Mouse (Mus musculus): ENCODE measurements around the gene Sdk1. TPM values are rescaled to one million over a fixed set of nuclear protein-coding genes. Genes with fewer than 3 reads are reported as not detected.

The Sdk1 gene
- polyA plus RNA-seq, 1 experiment from 2014 or later = 2.0 TPM

DNA sequence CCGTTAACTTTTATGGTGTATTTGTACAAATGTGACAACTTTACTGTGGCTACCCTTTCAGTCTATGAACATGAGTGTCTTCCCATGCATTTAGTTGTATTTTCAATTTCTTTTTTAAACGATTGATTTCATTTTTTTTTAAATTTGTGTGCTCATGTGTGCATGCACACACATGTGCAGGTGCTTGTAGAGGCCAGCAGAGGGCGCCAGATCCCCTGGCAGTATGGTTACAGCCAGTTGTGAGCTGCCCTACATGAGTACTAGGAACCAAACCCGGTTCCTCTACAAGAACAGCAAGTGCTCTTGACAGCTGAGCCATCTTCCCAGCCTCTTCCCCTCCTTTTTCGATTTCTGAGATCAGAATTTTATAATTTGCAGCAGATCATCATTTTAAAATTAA is 322.9 kb downstream of the Sdk1 start:
- WGBS = 78% methylated on average over 5 of the region's 5 CpGs
- no peak for ATAC-seq (ENCODE audit: insufficient number of reproducible peaks, insufficient read depth, low FRiP score, low TSS enrichment, low read depth)
- Histone ChIP-seq H3K4me1 (replicated peaks) (peaks cover 11% of the 10 kb centered on the region), H3K36me3 (no peaks in the 10 kb centered on the region), H3K27me3 (no peaks in the 10 kb centered on the region), H3K4me3 (replicated peaks) (no peak overlapping the region), H3K27ac (no peak overlapping the region), H3K9ac (replicated peaks) (no peak overlapping the region), H3K9me3 (peaks cover 3% of the 10 kb centered on the region; the same call in 1 of the 2 replicates), H3K4me2 (no peak overlapping the region)

DNA sequence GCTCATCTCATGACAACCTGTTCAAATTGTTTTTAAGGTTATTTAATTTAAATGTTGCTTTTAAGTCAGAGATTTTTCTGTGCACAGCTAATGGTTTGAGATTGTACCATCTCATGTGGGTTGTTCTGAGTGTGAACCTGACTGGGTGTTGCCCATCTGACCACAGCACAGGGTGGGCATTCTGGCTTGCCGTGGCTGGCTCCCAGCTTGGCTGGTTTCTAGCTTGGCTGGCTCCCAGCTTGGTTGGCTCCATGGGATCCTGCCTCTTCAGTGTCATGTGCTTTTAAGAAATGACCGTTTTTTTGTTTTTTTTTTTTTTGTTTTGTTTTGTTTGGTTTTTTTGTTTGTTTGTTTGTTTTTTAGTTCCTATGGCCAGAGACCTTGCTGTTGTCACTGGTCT is 326.8 kb downstream of the Sdk1 start:
- Histone ChIP-seq H3K27ac (no peak overlapping the region), H3K36me3 (no peaks in the 10 kb centered on the region), H3K27me3 (no peaks in the 10 kb centered on the region), H3K4me1 (replicated peaks) (no peaks in the 10 kb centered on the region; the same call in 1 of the 2 replicates), H3K9me3 (peaks cover 3% of the 10 kb centered on the region; the same call in 1 of the 2 replicates), H3K9ac (replicated peaks) (no peak overlapping the region), H3K4me3 (replicated peaks) (no peak overlapping the region), H3K4me2 (no peak overlapping the region)
- 88% methylated on average over 2 of the region's 2 CpGs for WGBS
- no peak for ATAC-seq (ENCODE audit: insufficient number of reproducible peaks, insufficient read depth, low FRiP score, low TSS enrichment, low read depth)

DNA sequence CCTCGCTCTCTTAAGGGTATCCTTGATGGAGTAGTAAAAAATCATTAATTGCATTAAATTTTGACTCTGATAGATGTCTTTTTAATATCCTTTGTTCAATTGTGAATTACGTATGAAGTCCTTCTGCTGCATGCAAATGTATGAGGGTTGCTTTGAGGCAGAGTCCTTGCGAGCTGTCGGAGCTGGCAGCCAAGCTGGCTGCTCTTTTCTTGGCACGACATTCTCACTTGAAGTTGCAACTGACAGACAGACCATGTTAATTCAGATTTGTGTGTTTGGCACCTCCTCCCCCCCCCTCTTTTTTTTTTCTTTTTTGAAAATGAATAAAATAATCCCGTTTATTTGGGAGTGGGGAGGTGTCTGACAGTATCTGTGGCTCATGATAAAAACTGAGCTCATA is 329.2 kb downstream of the Sdk1 start:
- H3K27ac ChIP-seq = no peak overlapping the region
- no peak for ATAC-seq (ENCODE audit: insufficient number of reproducible peaks, insufficient read depth, low FRiP score, low TSS enrichment, low read depth)
- H3K4me2 ChIP-seq = no peak overlapping the region
- no peak overlapping the region for H3K9ac ChIP-seq (replicated peaks)
- H3K9me3 ChIP-seq = no peaks in the 10 kb centered on the region
- H3K36me3 ChIP-seq = no peaks in the 10 kb centered on the region
- no peaks in the 10 kb centered on the region for H3K27me3 ChIP-seq
- WGBS = 87% methylated on average over 6 of the region's 6 CpGs
- no peak overlapping the region for H3K4me3 ChIP-seq (replicated peaks)
- H3K4me1 ChIP-seq (replicated peaks) = no peaks in the 10 kb centered on the region; the same call in 1 of the 2 replicates

DNA sequence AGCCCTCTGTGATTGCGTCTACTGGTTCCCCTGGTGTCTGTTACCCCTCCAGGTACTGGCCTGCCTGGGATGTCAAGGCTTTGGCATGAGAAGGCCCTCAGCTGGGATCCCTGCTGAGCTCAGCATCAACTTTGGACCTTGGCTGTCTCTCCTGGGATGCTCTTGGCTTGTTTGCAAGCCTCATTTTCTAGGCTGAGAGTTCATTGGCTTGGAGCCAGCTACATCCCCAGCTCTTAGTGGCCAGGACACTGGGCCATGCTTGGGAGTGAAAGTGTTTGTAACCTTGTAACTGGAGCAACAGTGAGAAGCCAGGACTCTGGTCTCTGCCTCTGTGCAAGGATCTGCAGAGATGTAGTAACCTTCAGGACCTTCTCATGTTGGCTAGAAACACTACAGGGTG is 333.0 kb downstream of the Sdk1 start:
- Histone ChIP-seq H3K27me3 (no peaks in the 10 kb centered on the region), H3K4me3 (replicated peaks) (no peak overlapping the region), H3K9me3 (no peaks in the 10 kb centered on the region), H3K36me3 (no peaks in the 10 kb centered on the region), H3K9ac (replicated peaks) (no peak overlapping the region), H3K4me1 (replicated peaks) (no peaks in the 10 kb centered on the region; the same call in none of the 2 replicates), H3K4me2 (no peak overlapping the region), H3K27ac (no peak overlapping the region)
- no peak for ATAC-seq (ENCODE audit: insufficient number of reproducible peaks, insufficient read depth, low FRiP score, low TSS enrichment, low read depth)
- 94% methylated on average over 1 of the region's 1 CpGs for WGBS

DNA sequence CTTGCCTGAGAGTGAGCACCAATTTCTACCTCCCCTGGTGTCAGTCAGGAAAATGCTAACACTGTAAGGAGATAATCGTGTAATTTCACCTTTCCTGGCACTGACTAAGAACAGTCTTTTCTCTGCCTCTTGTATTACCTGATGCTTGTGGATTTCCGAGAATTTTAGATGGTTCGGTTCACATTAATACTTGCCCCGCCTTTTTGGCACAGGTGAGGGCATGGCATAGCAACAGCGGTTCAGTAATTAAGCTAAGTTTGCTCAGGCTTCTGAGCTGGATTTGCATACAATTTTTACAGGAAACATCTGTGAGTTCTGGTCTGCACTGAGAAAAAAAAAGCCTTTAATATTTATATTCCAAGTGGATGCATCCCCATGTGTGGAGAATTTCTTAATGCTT is 350.0 kb downstream of the Sdk1 start:
- no peak overlapping the region for H3K4me3 ChIP-seq (replicated peaks)
- H3K36me3 ChIP-seq = no peaks in the 10 kb centered on the region
- ATAC-seq (ENCODE audit: insufficient number of reproducible peaks, insufficient read depth, low FRiP score, low TSS enrichment, low read depth) = no peak
- H3K9ac ChIP-seq (replicated peaks) = no peak overlapping the region
- no peaks in the 10 kb centered on the region for H3K27me3 ChIP-seq
- 84% methylated on average over 5 of the region's 5 CpGs for WGBS
- H3K4me2 ChIP-seq = no peak overlapping the region
- H3K27ac ChIP-seq = no peak overlapping the region
- H3K9me3 ChIP-seq = no peaks in the 10 kb centered on the region
- H3K4me1 ChIP-seq (replicated peaks) = no peaks in the 10 kb centered on the region

DNA sequence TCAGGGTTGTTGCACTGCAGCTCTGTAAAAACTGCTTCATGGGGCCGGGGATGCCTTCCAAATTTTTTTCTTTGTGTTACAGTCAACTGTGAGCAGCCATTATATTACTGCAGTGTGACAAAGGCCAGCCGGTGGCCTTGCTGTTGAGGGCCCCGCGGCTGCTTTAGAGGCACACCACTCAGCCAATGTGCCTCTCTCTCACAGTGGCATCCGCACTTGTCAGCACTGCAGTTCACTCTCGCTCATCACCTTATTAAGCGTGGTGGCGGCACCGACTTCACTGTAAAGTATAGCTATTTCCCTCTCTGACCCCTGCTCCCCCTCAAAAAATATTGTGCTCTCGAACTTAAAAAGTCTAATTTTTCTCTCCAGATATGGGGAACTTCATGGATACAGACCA is 371.4 kb downstream of the Sdk1 start:
- Histone ChIP-seq H3K4me2 (no peak overlapping the region), H3K4me3 (replicated peaks) (no peak overlapping the region), H3K27ac (no peak overlapping the region), H3K9me3 (no peaks in the 10 kb centered on the region), H3K36me3 (no peaks in the 10 kb centered on the region), H3K9ac (replicated peaks) (no peak overlapping the region), H3K27me3 (peaks cover 17% of the 10 kb centered on the region), H3K4me1 (replicated peaks) (peaks cover 21% of the 10 kb centered on the region)
- WGBS = 60% methylated on average over 10 of the region's 10 CpGs
- ATAC-seq (ENCODE audit: insufficient number of reproducible peaks, insufficient read depth, low FRiP score, low TSS enrichment, low read depth) = no peak

DNA sequence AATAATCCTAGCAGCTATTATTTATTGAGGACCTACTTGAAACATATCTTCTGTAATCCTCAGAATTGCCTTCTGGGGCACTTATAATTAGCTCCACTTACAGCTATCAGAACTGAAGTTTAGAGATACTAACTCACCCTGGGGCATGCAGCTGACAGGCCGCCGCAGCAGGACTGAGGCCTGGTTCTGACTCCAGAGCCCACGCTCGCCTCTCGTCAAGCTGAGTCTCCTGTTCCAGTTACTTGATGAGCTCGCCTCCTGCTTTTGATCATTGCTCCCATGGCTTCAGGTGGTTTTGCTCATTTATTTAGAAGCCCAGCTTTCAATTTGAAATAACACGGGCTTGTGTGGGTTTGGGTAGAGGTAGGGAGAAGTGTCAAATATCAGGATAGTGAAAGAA is 374.5 kb downstream of the Sdk1 start:
- Histone ChIP-seq H3K9me3 (no peaks in the 10 kb centered on the region), H3K9ac (replicated peaks) (no peak overlapping the region), H3K4me3 (replicated peaks) (no peak overlapping the region), H3K4me1 (replicated peaks) (peaks cover 26% of the 10 kb centered on the region), H3K4me2 (no peak overlapping the region), H3K36me3 (no peaks in the 10 kb centered on the region), H3K27ac (no peak overlapping the region), H3K27me3 (peaks cover 20% of the 10 kb centered on the region)
- no peak for ATAC-seq (ENCODE audit: insufficient number of reproducible peaks, insufficient read depth, low FRiP score, low TSS enrichment, low read depth)
- 7% methylated on average over 7 of the region's 7 CpGs for WGBS

DNA sequence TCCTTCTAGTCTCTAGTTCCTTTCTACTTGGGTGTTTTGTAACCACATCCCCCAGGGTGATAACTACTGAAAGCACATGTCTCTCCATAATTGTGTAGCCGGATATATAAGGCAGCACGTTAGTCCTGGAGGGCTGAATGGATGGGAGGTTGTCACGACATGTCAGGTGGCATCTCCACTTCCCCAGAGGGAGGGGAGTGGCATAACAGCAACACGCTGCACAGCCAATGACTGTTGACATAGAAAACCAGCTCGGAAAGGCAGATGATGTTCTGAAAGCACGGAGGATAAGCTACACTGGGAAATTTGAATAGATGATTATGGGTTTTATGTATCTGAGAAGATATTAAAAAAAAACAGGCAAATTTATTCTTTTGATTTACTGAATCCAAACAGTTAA is 376.4 kb downstream of the Sdk1 start:
- H3K27me3 ChIP-seq = peaks cover 20% of the 10 kb centered on the region
- no peaks in the 10 kb centered on the region for H3K36me3 ChIP-seq
- H3K27ac ChIP-seq = no peak overlapping the region
- ATAC-seq (ENCODE audit: insufficient number of reproducible peaks, insufficient read depth, low FRiP score, low TSS enrichment, low read depth) = no peak
- no peaks in the 10 kb centered on the region for H3K9me3 ChIP-seq
- H3K4me1 ChIP-seq (replicated peaks) = peaks cover 26% of the 10 kb centered on the region
- WGBS = 69% methylated on average over 6 of the region's 6 CpGs
- no peak overlapping the region for H3K4me2 ChIP-seq
- no peak overlapping the region for H3K9ac ChIP-seq (replicated peaks)
- no peak overlapping the region for H3K4me3 ChIP-seq (replicated peaks)

DNA sequence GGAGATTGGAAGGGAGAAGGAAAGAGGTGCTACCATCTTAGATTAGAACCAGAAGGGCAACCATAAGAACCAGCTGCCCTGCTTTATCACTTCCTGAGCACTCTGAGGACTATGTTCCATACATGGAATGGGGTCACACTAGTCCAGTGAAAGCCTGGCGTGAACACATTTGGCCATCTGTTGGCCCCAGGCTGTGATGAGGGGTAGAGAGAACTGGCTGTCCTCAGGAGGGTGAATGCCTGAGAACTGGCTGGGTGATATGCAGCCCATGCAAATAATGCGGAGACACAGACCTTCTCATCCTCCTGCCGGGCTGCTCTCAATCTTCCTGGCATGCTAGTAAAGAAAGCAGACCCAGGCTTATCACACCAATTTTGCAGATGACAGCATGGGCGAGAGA is 384.1 kb downstream of the Sdk1 start:
- no peak overlapping the region for H3K9ac ChIP-seq (replicated peaks)
- ATAC-seq (ENCODE audit: insufficient number of reproducible peaks, insufficient read depth, low FRiP score, low TSS enrichment, low read depth) = no peak
- no peak overlapping the region for H3K4me3 ChIP-seq (replicated peaks)
- no peaks in the 10 kb centered on the region for H3K4me1 ChIP-seq (replicated peaks)
- no peak overlapping the region for H3K4me2 ChIP-seq
- H3K9me3 ChIP-seq = 0 out of 2 replicates have a peak, but pooled peaks cover 3% of the 10 kb centered on the region
- H3K27ac ChIP-seq = no peak overlapping the region
- no peaks in the 10 kb centered on the region for H3K36me3 ChIP-seq
- H3K27me3 ChIP-seq = no peaks in the 10 kb centered on the region
- 73% methylated on average over 4 of the region's 4 CpGs for WGBS

DNA sequence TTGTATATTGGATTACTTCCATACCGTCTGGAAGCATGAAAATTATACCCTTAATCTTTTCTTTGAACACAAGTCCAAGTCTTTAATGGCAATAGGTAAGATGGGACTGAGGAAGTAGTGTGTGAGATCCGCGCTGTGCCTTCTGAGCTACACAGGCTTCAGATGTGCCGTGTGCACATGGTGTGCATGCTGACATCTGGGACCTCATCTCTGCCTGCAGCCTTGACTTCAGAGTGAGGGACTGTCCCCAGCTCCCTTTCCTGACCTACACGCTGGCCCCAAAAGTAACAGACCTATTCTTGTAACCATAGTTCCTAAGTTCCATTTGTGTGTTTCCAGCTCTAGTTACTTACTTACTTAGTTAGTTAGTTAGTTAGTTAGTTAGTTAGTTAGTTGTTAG is 390.4 kb downstream of the Sdk1 start:
- ATAC-seq (ENCODE audit: insufficient number of reproducible peaks, insufficient read depth, low FRiP score, low TSS enrichment, low read depth) = no peak

DNA sequence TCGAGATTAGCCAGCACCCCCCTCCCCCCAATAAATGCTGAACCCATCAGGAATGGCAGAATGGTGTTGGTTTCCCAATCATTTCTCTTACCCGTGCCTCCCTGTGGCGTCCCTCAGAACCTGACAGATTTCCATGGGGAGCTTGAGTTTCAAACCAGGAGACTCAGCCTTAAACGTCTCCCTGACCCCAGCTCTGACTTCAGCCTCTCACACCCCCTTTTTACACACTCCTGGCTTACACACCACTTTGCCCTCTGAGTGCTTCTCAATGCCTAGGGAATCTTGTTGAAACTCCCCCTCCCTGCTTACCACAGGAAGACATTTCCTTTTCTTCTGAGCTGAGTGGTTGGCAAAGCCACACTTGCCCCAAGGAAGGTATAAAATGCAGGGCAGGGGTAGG is 392.0 kb downstream of the Sdk1 start:
- no peak overlapping the region for H3K4me3 ChIP-seq (replicated peaks)
- 64% methylated on average over 4 of the region's 4 CpGs for WGBS
- H3K4me2 ChIP-seq = no peak overlapping the region
- no peak overlapping the region for H3K27ac ChIP-seq
- no peaks in the 10 kb centered on the region for H3K27me3 ChIP-seq
- no peak for ATAC-seq (ENCODE audit: insufficient number of reproducible peaks, insufficient read depth, low FRiP score, low TSS enrichment, low read depth)
- no peaks in the 10 kb centered on the region for H3K36me3 ChIP-seq
- H3K4me1 ChIP-seq (replicated peaks) = no peaks in the 10 kb centered on the region
- no peaks in the 10 kb centered on the region for H3K9me3 ChIP-seq
- H3K9ac ChIP-seq (replicated peaks) = no peak overlapping the region

More for the DNA sequence above, 390.4 kb downstream of the Sdk1 start:
- WGBS = 83% methylated on average over 5 of the region's 5 CpGs
- Histone ChIP-seq H3K9me3 (no peaks in the 10 kb centered on the region), H3K36me3 (no peaks in the 10 kb centered on the region), H3K9ac (replicated peaks) (no peak overlapping the region), H3K27me3 (no peaks in the 10 kb centered on the region), H3K4me1 (replicated peaks) (no peaks in the 10 kb centered on the region), H3K27ac (no peak overlapping the region), H3K4me2 (no peak overlapping the region), H3K4me3 (replicated peaks) (no peak overlapping the region)

DNA sequence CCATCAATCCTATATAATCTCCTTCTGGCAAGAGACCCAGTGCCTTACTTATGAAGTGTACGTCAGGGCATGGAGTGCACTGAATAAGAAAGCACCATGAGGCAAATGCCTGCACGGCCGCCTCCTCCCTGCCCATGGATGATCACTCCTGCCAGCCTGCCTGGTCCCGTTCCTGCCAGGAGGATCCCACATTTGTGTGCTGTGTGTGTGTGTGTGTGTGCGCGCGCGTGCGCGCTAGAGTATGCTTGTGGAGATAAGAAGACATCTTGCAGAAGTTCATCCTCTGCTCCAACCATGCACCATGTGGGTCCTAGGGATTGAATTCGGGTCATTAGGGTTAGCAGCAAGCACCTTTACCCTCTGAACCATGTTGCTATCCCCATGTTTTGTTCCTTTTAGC is 395.1 kb downstream of the Sdk1 start:
- no peaks in the 10 kb centered on the region for H3K36me3 ChIP-seq
- H3K4me2 ChIP-seq = no peak overlapping the region
- H3K4me3 ChIP-seq (replicated peaks) = no peak overlapping the region
- WGBS = 90% methylated on average over 11 of the region's 11 CpGs
- no peaks in the 10 kb centered on the region for H3K4me1 ChIP-seq (replicated peaks)
- no peak overlapping the region for H3K27ac ChIP-seq
- H3K9me3 ChIP-seq = no peaks in the 10 kb centered on the region
- no peak overlapping the region for H3K9ac ChIP-seq (replicated peaks)
- no peaks in the 10 kb centered on the region for H3K27me3 ChIP-seq
- no peak for ATAC-seq (ENCODE audit: insufficient number of reproducible peaks, insufficient read depth, low FRiP score, low TSS enrichment, low read depth)

Measured in limb, embryonic 12.5 days (tissue).